Mouse (Mus musculus) liver, embryonic 15.5 days (tissue): ENCODE measurements at regions not wholly inside any gene's neighbourhood (a gene's known extent, or its start where the extent isn't known, plus 50 kb on each side); places are given as distances from the start of the nearest gene placed in this dataset.

Source experiments
- ATAC-seq: fragments of 200-750 bp; cut with Nextera tagmentation; 2 replicates; pipeline ENCODE4 v1.8.0; 2017; ENCODE audit warnings: moderate number of reproducible peaks, mild to moderate bottlenecking, moderate library complexity; ENCODE audit not compliant: insufficient read depth
- H3K27ac ChIP-seq: fragments of 300-500 bp; sonication (generic); replicated peaks from 2 replicates; pipeline ENCODE4 v1.5.1; 2015; ENCODE audit warnings: mild to moderate bottlenecking, inconsistent platforms
- H3K27me3 ChIP-seq: fragments of 300-500 bp; sonication (generic); 2 replicates; pipeline ENCODE4 v1.6.1; 2015; ENCODE audit warnings: mild to moderate bottlenecking, inconsistent platforms
- H3K36me3 ChIP-seq: fragments of 300-500 bp; sonication (generic); replicated peaks from 2 replicates; pipeline ENCODE4 v1.6.1; 2015; ENCODE audit warnings: moderate library complexity, mild to moderate bottlenecking, inconsistent platforms
- H3K4me1 ChIP-seq: fragments of 300-500 bp; sonication (generic); replicated peaks from 2 replicates; pipeline ENCODE4 v1.6.1; 2015; ENCODE audit warnings: inconsistent platforms
- H3K4me2 ChIP-seq: fragments of 300-500 bp; sonication (generic); 2 replicates; pipeline ENCODE4 v1.6.1; 2015; ENCODE audit warnings: moderate library complexity, mild to moderate bottlenecking, inconsistent platforms
- H3K4me3 ChIP-seq: fragments of 300-500 bp; sonication (generic); replicated peaks from 2 replicates; pipeline ENCODE4 v1.5.1; 2015; ENCODE audit warnings: mild to moderate bottlenecking, inconsistent platforms
- H3K9ac ChIP-seq: fragments of 300-500 bp; sonication (generic); 2 replicates; pipeline ENCODE4 v1.6.1; 2015; ENCODE audit warnings: moderate library complexity, mild to moderate bottlenecking, inconsistent platforms
- H3K9me3 ChIP-seq: fragments of 300-500 bp; sonication (generic); replicated peaks from 2 replicates; pipeline ENCODE4 v1.6.1; 2016; ENCODE audit warnings: inconsistent platforms
- WGBS: fragments of 180-500 bp; shearing (Covaris S2); methylation state at CpG from one replicate; pipeline ENCODE4 v1.1.7; 2015; ENCODE audit warnings: mixed read lengths; ENCODE audit not compliant: insufficient replicate concordance; 5-methylcytosine and 5-hydroxymethylcytosine counted together

DNA sequence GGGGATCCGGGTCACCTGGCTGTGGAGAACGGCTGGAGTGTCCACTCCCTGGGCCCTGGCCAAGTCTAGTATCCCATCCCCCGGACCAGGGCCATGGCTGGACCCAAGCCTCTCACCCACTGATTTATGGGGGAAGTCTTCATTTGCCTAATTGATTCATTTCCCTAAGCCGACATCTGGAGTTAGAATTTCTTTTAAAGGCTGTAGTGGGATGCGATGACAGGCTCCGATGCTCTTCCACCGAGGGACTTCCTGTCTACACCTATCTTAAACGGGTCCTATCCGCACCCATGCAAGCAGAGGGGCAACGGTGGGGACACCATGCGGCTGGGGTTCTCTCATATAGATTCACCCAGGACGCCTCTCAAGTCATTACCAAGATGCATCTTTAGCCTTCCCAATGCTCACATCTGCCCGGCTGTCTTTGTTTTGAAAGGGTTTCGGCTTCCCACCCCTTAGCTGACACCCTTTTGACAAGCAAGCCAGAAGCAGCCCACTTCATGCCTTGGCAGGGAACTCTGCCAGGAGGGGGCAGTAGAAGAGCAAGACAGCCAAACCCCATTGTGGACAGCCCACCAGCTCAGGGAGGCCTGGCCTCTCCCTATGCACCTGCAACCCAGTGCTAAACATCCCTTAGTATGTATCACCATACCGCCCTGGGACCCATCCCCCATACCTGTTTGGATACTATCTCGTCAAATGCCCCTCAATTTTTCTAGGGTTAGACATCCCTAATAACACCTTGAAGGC lies 402.4 kb upstream of the 3110018I06Rik start:
- ATAC-seq: no peak
- Histone ChIP-seq H3K27ac (no peak overlapping the region), H3K9me3 (no peaks in the 10 kb centered on the region), H3K9ac (no peak overlapping the region), H3K4me2 (no peak overlapping the region), H3K4me1 (no peaks in the 10 kb centered on the region), H3K36me3 (no peaks in the 10 kb centered on the region), H3K27me3 (no peaks in the 10 kb centered on the region), H3K4me3 (no peak overlapping the region)
- WGBS: 41% methylated on average over 16 of the region's 16 CpGs

DNA sequence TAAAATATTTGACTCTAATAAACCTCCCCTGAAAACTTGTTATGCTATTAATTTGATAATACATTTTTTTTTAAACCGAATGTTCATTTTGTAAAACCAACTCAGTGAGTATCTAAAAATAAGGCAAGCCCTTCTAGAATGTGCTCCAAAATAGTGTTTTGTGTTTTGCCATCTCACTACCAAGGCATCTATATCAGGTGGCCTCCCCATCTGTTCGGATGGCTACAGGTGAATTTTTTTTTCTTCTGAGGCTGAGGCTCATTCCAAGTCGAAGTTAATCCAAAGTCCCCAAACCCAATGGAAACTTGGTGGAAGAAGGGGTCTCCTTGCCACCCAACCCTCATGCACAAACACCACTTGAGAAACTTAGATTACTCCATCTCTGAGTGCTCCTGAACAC lies 396.3 kb upstream of the 3110018I06Rik start:
- no peaks in the 10 kb centered on the region for H3K4me1 ChIP-seq
- 57% methylated on average over 3 of the region's 3 CpGs for WGBS
- H3K27me3 ChIP-seq: no peaks in the 10 kb centered on the region
- no peak overlapping the region for H3K9ac ChIP-seq
- no peak overlapping the region for H3K4me2 ChIP-seq
- H3K4me3 ChIP-seq: no peak overlapping the region
- H3K27ac ChIP-seq: no peak overlapping the region
- no peak for ATAC-seq
- H3K36me3 ChIP-seq: no peaks in the 10 kb centered on the region
- no peaks in the 10 kb centered on the region for H3K9me3 ChIP-seq

DNA sequence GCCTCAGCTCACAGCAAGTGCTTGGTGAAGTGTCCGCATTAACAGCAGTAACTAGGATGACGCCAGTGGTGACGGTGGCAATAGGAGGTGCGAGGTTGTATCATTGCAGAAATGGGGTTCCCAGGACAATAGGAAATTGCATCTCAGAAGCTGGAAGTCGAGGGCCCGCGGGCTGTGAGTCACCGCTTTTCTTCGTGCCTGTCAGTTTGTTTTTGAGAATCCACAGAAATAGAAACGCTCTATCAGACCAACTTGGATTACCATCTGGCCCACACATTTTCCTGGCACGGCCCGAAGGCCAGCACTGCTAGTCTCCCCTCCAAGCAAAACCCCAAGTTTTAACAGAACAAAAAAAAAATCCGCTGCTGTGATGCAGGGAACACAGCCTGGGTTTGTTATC lies 395.1 kb upstream of the 3110018I06Rik start:
- Histone ChIP-seq H3K36me3 (no peaks in the 10 kb centered on the region), H3K9ac (no peak overlapping the region), H3K9me3 (no peaks in the 10 kb centered on the region), H3K27ac (no peak overlapping the region), H3K4me2 (no peak overlapping the region), H3K4me3 (no peak overlapping the region), H3K4me1 (no peaks in the 10 kb centered on the region), H3K27me3 (no peaks in the 10 kb centered on the region)
- whole genome bisulfite sequencing: 62% methylated on average over 13 of the region's 13 CpGs
- ATAC-seq: no peak

DNA sequence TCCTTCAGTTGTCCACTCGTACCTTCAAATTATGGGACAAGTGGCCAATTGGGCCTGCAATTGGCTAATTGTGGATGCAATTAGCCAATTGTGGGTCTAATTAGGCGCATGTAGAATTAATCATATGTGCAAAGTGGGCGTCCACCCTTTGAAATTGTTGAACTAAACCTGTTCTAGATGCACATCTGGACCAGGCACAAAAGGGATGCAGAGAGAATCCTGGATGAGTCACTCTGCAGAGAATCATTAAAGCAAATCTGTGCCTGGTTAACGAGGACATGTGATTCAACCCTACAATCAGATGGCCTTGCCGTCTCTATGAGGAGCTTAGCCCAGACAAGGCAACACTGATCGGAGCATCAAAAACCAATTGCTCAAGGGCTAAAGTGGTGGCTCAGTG lies 393.0 kb upstream of the 3110018I06Rik start:
- no peaks in the 10 kb centered on the region for H3K4me1 ChIP-seq
- H3K9me3 ChIP-seq: no peaks in the 10 kb centered on the region
- ATAC-seq: no peak
- no peaks in the 10 kb centered on the region for H3K27me3 ChIP-seq
- H3K4me2 ChIP-seq: no peak overlapping the region
- WGBS: 62% methylated on average over 6 of the region's 6 CpGs
- H3K27ac ChIP-seq: no peak overlapping the region
- no peaks in the 10 kb centered on the region for H3K36me3 ChIP-seq
- no peak overlapping the region for H3K9ac ChIP-seq
- H3K4me3 ChIP-seq: no peak overlapping the region

DNA sequence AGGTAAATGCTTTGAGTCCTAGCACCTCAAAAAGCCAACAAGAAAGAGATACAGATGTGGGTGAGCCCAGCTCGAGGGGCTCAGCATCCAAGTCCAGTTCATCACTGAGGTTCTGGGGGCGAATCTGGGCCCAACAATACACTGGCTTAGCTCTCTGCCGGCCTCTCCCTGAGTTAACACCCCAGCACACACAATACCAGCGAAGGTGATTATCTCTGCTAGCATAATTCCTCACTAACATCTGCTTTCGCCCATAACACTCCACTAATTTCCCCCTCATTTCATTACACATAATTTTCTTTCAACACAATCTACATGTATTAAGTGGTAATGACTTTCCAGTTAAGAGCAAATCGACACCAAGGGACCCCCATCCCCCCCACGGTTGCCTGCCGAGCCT lies 383.9 kb upstream of the 3110018I06Rik start:
- H3K4me2 ChIP-seq: no peak overlapping the region
- H3K4me1 ChIP-seq: no peaks in the 10 kb centered on the region
- 30% methylated on average over 8 of the region's 8 CpGs for WGBS
- H3K9ac ChIP-seq: no peak overlapping the region
- no peak for ATAC-seq
- no peaks in the 10 kb centered on the region for H3K27me3 ChIP-seq
- H3K9me3 ChIP-seq: no peaks in the 10 kb centered on the region
- H3K4me3 ChIP-seq: no peak overlapping the region
- H3K36me3 ChIP-seq: no peaks in the 10 kb centered on the region
- H3K27ac ChIP-seq: no peak overlapping the region

DNA sequence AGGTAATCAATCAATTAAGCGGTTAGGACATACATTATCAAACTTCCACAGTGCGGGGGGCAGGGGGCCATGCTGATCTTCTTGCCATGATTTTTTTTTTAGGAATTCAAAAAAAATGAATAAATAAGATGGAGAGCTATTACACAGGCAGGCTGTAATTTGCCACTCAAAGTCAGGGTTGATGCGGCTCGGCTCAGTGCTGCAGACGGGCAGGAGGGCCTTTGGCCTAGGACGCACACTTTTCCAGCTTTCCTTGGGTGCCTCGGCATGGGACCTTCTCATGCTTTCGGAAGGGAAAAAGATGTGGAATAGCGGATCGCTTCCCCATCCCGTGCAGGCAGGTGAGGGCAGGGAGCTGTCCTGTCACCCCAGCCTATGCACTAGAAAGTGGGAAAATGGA lies 383.4 kb upstream of the 3110018I06Rik start:
- ATAC-seq: no peak
- H3K4me2 ChIP-seq: no peak overlapping the region
- 62% methylated on average over 11 of the region's 11 CpGs for WGBS
- H3K4me1 ChIP-seq: no peaks in the 10 kb centered on the region
- no peak overlapping the region for H3K27ac ChIP-seq
- no peaks in the 10 kb centered on the region for H3K9me3 ChIP-seq
- no peak overlapping the region for H3K9ac ChIP-seq
- no peaks in the 10 kb centered on the region for H3K27me3 ChIP-seq
- H3K4me3 ChIP-seq: no peak overlapping the region
- no peaks in the 10 kb centered on the region for H3K36me3 ChIP-seq

DNA sequence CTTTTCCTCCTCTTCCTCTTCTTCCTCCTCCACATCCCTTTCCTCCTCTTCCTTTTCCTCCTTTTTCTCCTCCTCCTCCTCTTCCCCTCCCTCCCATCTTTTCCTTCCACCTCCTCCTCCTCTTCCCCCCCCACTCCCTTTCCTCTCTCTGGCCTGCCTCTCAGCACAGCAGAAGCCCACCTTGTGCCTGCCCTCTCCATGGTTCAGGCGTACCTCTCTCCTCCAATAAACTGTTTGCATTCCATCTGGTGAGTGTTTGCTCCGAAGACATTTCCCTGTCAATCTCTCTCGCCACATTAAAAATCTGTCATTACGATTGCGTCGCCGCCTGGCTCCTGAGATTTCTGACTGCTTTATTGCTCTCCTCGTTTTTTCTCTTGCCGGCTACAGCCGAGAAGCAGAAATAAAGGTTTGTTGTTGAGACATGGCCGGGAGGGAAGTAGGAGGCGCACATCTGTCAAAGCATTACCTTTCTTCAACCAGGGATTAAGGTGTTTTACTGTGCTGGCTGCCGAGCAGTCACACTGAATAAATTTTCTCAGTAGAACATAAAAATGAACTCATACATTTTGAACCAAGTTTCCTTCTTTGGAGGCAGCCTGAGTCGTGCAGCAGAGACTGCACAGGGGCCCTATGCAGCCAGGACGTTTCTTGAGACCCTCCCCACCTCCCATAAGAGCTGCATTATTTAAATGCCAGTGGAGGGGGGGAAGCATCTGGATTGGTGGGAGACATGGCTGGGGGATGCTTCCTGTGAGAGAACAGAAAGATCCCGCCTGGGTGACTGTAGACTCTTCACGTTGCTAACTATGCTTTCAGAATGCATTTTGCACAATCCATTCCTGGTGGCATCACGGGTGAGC lies 376.3 kb upstream of the 3110018I06Rik start:
- Histone ChIP-seq H3K27me3 (no peaks in the 10 kb centered on the region), H3K4me1 (no peaks in the 10 kb centered on the region), H3K9ac (no peak overlapping the region), H3K4me3 (no peak overlapping the region), H3K36me3 (no peaks in the 10 kb centered on the region), H3K27ac (no peak overlapping the region), H3K9me3 (no peaks in the 10 kb centered on the region), H3K4me2 (no peak overlapping the region)
- ATAC-seq: no peak
- 42% methylated on average over 18 of the region's 18 CpGs for WGBS

DNA sequence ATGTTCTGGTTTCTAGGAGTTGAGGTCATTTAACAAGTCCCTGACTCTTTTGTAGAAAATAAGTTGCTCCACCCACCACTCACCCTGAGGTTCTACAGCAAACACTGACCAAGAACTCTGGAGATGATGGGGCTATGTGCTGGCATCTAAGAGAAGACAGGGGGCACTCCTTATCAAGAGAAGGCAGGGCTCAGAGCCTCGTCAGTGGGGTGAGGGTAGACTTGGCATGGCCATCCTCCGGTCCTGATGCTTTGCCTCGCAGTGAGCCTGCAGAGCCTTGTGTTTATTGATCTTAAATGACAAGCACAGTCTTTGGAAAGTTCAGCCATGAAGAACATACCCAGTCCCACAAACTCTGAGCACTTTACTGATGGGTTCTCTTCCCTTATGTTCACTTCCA lies 370.1 kb upstream of the 3110018I06Rik start:
- no peaks in the 10 kb centered on the region for H3K9me3 ChIP-seq
- WGBS: 38% methylated on average over 3 of the region's 3 CpGs
- no peak overlapping the region for H3K9ac ChIP-seq
- no peaks in the 10 kb centered on the region for H3K36me3 ChIP-seq
- H3K27me3 ChIP-seq: no peaks in the 10 kb centered on the region
- H3K4me2 ChIP-seq: no peak overlapping the region
- H3K4me3 ChIP-seq: no peak overlapping the region
- H3K4me1 ChIP-seq: no peaks in the 10 kb centered on the region
- no peak overlapping the region for H3K27ac ChIP-seq
- no peak for ATAC-seq

DNA sequence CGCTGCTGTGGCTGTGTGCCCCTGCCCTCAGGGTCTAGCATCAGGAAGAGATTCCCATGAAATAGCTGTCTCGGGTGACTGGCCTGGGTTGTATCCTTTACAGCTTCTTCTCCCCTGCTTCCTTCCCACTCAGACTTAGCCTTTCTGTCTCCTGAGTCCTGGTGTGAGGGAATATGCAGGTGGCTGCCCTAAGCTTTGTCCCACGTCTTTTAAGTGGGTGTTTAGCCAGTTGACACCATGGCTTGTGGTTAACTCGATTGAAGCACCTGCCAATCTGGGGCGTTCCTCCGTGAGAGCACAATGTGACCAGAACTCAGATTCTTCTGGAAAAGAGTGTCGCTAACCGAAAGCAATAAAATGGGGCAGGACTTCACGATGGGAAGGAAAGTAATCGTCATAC lies 369.4 kb upstream of the 3110018I06Rik start:
- H3K9ac ChIP-seq: no peak overlapping the region
- H3K9me3 ChIP-seq: no peaks in the 10 kb centered on the region
- no peaks in the 10 kb centered on the region for H3K4me1 ChIP-seq
- WGBS: 68% methylated on average over 10 of the region's 10 CpGs
- H3K36me3 ChIP-seq: no peaks in the 10 kb centered on the region
- H3K27ac ChIP-seq: no peak overlapping the region
- H3K27me3 ChIP-seq: no peaks in the 10 kb centered on the region
- H3K4me2 ChIP-seq: no peak overlapping the region
- ATAC-seq: no peak
- H3K4me3 ChIP-seq: no peak overlapping the region

DNA sequence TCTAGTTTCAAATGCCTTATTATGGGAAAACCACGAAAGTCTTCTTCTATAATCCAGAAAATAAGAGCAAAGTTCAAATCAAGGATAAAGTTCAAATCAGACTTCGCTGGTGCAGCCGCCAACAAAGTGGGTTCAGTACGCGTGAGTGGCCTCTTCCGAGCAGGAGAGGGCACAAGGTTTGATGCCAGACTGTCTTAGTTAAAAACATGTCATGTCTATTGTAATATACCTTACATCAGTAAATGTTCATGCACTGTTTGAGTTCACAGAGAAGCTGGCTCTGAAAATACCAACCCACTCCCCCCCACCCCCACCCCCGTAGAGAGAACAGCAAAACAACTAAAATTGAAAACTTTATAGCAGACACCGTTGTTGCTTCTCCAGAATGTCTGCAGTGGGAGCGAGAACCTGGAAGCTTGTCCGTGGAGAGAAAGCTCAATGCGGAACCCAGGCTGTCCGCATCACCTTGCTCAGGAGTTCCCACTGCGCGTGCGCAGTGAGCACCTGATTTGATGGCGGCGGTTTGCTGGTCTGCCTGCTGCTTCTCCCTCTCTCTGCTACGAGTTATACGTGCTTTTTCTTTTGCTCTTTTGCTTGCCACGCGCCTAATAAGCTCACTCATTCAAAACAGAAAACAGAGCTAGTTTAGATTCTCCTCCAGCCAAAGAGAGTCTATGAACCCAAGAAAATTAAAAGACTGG lies 367.8 kb upstream of the 3110018I06Rik start:
- Histone ChIP-seq H3K4me1 (no peaks in the 10 kb centered on the region), H3K36me3 (no peaks in the 10 kb centered on the region), H3K4me2 (no peak overlapping the region), H3K27ac (no peak overlapping the region), H3K9ac (no peak overlapping the region), H3K27me3 (no peaks in the 10 kb centered on the region), H3K9me3 (no peaks in the 10 kb centered on the region), H3K4me3 (no peak overlapping the region)
- no peak for ATAC-seq
- WGBS: 76% methylated on average over 21 of the region's 21 CpGs

DNA sequence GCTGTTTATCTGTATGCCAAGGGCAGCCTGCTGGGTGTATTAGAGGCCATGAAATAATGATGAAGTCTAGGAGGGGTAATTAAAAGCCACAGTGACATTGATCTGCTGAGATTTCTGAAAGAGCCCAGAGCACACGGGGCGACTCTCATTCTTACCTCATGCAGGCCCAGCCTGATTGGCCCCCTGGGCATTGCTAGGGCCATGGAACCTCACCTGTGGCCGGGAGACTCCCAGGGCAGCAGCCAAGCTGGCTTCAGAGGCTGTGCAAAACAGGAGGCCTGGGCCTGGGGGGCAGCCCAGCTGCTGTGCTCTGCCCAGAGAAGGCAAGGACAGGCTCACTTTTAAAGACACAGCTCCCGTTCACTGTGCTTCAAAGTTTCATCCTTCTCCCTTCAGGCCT lies 366.4 kb upstream of the 3110018I06Rik start:
- no peak for ATAC-seq
- Histone ChIP-seq H3K27me3 (no peaks in the 10 kb centered on the region), H3K36me3 (no peaks in the 10 kb centered on the region), H3K4me2 (no peak overlapping the region), H3K27ac (no peak overlapping the region), H3K9me3 (no peaks in the 10 kb centered on the region), H3K4me1 (no peaks in the 10 kb centered on the region), H3K4me3 (no peak overlapping the region), H3K9ac (no peak overlapping the region)
- 58% methylated on average over 4 of the region's 4 CpGs for WGBS
